Mouse (Mus musculus): ENCODE measurements around the gene Mbnl2.

The Mbnl2 gene

GRCm38 (mm10) chr14:120275246-120276238, at the start of gene Mbnl2:
Mbnl2 (plus strand) TSS chr14:120275669.
- peak; percentile 87 for DNase-seq (ENCODE audit: low spot score)

GRCm38 (mm10) chr14:120232076-120232496, 43.4 kb upstream of the Mbnl2 start:
- DNase-seq (ENCODE audit: low spot score), result no peak

- DNase-seq (ENCODE audit: low spot score), result no peak
Measured at GRCm38 (mm10) chr14:120235610-120236009, 39.9 kb upstream of the Mbnl2 start.

GRCm38 (mm10) chr14:120238501-120238900, 37.0 kb upstream of the Mbnl2 start:
- no peak for DNase-seq (ENCODE audit: low spot score)

- no peak for DNase-seq (ENCODE audit: low spot score)
Measured at GRCm38 (mm10) chr14:120240209-120240608, 35.3 kb upstream of the Mbnl2 start.

GRCm38 (mm10) chr14:120242711-120243110, 32.8 kb upstream of the Mbnl2 start:
- no peak for DNase-seq (ENCODE audit: low spot score)

GRCm38 (mm10) chr14:120245081-120245705, 30.3 kb upstream of the Mbnl2 start:
- DNase-seq (ENCODE audit: low spot score), result no peak

GRCm38 (mm10) chr14:120253331-120253730, 22.1 kb upstream of the Mbnl2 start:
- no peak for DNase-seq (ENCODE audit: low spot score)

- no peak for DNase-seq (ENCODE audit: low spot score)
Measured at GRCm38 (mm10) chr14:120256146-120256545, 19.3 kb upstream of the Mbnl2 start.

- no peak for DNase-seq (ENCODE audit: low spot score)
Measured at GRCm38 (mm10) chr14:120256623-120257384, 18.7 kb upstream of the Mbnl2 start.

GRCm38 (mm10) chr14:120257483-120257882, 18.0 kb upstream of the Mbnl2 start:
- no peak for DNase-seq (ENCODE audit: low spot score)

- DNase-seq (ENCODE audit: low spot score), result no peak
Measured at GRCm38 (mm10) chr14:120259426-120259825, 16.0 kb upstream of the Mbnl2 start.

GRCm38 (mm10) chr14:120261606-120262005, 13.9 kb upstream of the Mbnl2 start:
- no peak for DNase-seq (ENCODE audit: low spot score)

- no peak for DNase-seq (ENCODE audit: low spot score)
Measured at GRCm38 (mm10) chr14:120262660-120263379, 12.6 kb upstream of the Mbnl2 start.

GRCm38 (mm10) chr14:120263380-120264135, 11.9 kb upstream of the Mbnl2 start:
- DNase-seq (ENCODE audit: low spot score), result no peak

GRCm38 (mm10) chr14:120265886-120266285, 9.6 kb upstream of the Mbnl2 start:
- no peak for DNase-seq (ENCODE audit: low spot score)

- DNase-seq (ENCODE audit: low spot score), result no peak
Measured at GRCm38 (mm10) chr14:120267130-120267529, 8.3 kb upstream of the Mbnl2 start.

- no peak for DNase-seq (ENCODE audit: low spot score)
Measured at GRCm38 (mm10) chr14:120270031-120270430, 5.4 kb upstream of the Mbnl2 start.

- no peak for DNase-seq (ENCODE audit: low spot score)
Measured at GRCm38 (mm10) chr14:120270633-120271032, 4.8 kb upstream of the Mbnl2 start.

- no peak for DNase-seq (ENCODE audit: low spot score)
Measured at GRCm38 (mm10) chr14:120271096-120271495, 4.4 kb upstream of the Mbnl2 start.

- DNase-seq (ENCODE audit: low spot score), result no peak
Measured at GRCm38 (mm10) chr14:120273766-120274165, 1.7 kb upstream of the Mbnl2 start.
